Mouse (Mus musculus) ovary, adult 2 months (tissue): ENCODE data around the gene Adam4. TPM values are rescaled to one million over a fixed set of nuclear protein-coding genes. Genes with fewer than 3 reads are reported as not detected.

Experiments
- polyA plus RNA-seq: library from polyadenylated mRNA; depleted of rRNA; stranded (reverse); fragments of >200 nt; gene quantifications from 2 replicates; pipeline ENCODE4 v1.2.3, GENCODE M21; 2012; rRNA removed

The Adam4 gene
- 0.08 and 0.12 TPM in 2 replicates for polyA plus RNA-seq

GRCm38 (mm10) chr12:81421846-81422245 lies at the start of gene Adam4:
Gene Adam4 (minus strand): TSS chr12:81421946.

GRCm38 (mm10) chr12:81379364-81379763 lies 42.4 kb downstream of the Adam4 start, which contains the start of gene Gm4787:
Gene Gm4787 (minus strand): TSS chr12:81379464.

Other genes starting within 250 kb of the Adam4 start
- 0.36 and 0.52 TPM in 2 replicates for gene Slc8a3, start 88.8 kb downstream of the Adam4 start, polyA plus RNA-seq
- 0.11 and 0.20 TPM in 2 replicates for gene Gm4787, start 42.5 kb downstream of the Adam4 start, polyA plus RNA-seq
- 63.5 and 81.7 TPM in 2 replicates for gene Cox16, start 63.2 kb upstream of the Adam4 start, polyA plus RNA-seq
- gene Gm20498, start 111.0 kb upstream of the Adam4 start, polyA plus RNA-seq, result 8.8 and 15.9 TPM in 2 replicates
- gene Synj2bp, start 111.0 kb upstream of the Adam4 start, polyA plus RNA-seq, result 13.3 and 21.7 TPM in 2 replicates
- 0.05 TPM in 1 of 2 replicates, not detected in the other for gene Adam21, start 146.5 kb upstream of the Adam4 start, polyA plus RNA-seq
- 3.3 and 5.0 TPM in 2 replicates for gene Med6, start 173.1 kb upstream of the Adam4 start, polyA plus RNA-seq
- 5.5 and 5.6 TPM in 2 replicates for gene Ttc9, start 209.3 kb upstream of the Adam4 start, polyA plus RNA-seq